Mouse (Mus musculus) brain, embryonic 14.5 days (tissue): ENCODE data around the gene Slc7a15.

Source experiments
- CTCF ChIP-seq: fragments of 200-500 bp; IDR thresholded peaks from 2 replicates; pipeline ENCODE4 v1.5.1; 2012; ENCODE audit warnings: inconsistent platforms, mild to moderate bottlenecking, moderate library complexity, borderline replicate concordance; ENCODE audit not compliant: insufficient read depth, insufficient read length; ENCODE audit errors: extremely low read depth
- POLR2A ChIP-seq: fragments of 200-500 bp; IDR thresholded peaks from 2 replicates; pipeline ENCODE4 v1.6.1; 2012; ENCODE audit warnings: mild to moderate bottlenecking, inconsistent platforms, borderline replicate concordance; ENCODE audit not compliant: poor library complexity, insufficient read depth, insufficient read length, severe bottlenecking; ENCODE audit errors: extremely low read depth

DNA sequence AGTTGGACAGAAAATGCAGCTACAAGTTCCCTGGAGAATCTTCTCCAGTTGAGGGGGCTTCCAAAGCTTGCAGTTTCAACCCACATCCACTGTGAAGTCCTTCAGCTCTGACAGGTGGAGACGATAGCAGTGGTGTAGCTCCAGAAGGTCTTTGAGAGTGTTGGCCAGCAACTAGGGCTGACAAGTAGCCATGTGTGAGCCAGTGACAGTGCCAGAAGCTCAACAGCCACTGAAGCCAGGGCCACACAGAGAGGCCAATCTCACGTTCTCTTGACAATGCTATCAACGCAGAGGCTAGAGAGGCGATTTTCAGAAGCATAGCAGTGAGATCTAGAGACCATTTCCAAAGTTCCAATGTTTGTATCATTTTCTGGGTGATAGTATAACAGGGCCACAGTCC lies 56.5 kb downstream of the Slc7a15 start:
- TF ChIP-seq CTCF = no peak
- no peak for TF ChIP-seq POLR2A
